Mouse (Mus musculus): Measurements from ENCODE around the gene D030056L22Rik. TPM values are rescaled to one million over a fixed set of nuclear protein-coding genes. Genes with fewer than 3 reads are reported as not detected.

Gene D030056L22Rik
- polyA plus RNA-seq (2011; ENCODE audit: insufficient read length, low read depth, missing spikeins) = 18.3 and 19.3 TPM in 2 replicates

- H3K27ac ChIP-seq (ENCODE audit: insufficient read depth, low read length) = peak within 1 kb of the TSS; percentile 92
- TF ChIP-seq CTCF (IDR thresholded peaks at IDR 0.05; ENCODE audit: borderline replicate concordance, insufficient read depth, low read length) (no peak), POLR2A (IDR thresholded peaks at IDR 0.05; ENCODE audit: low read depth, low read length) (peak; percentile 62)
- H3K4me3 ChIP-seq (ENCODE audit: insufficient read depth, low read length) = peak within 1 kb of the TSS; percentile 98
Measured at GRCm38 (mm10) chr19:18712866-18713300, at the start of gene D030056L22Rik. Gene D030056L22Rik (plus strand): TSS chr19:18713193.

GRCm38 (mm10) chr19:18663904-18664303 is 49.1 kb upstream of the D030056L22Rik start:
- Histone ChIP-seq H3K4me1 (ENCODE audit: control insufficient read depth, insufficient read depth, low read length) (no peaks in the 10 kb centered on the region), H3K27ac (ENCODE audit: insufficient read depth, low read length) (no peak overlapping the region), H3K4me3 (ENCODE audit: insufficient read depth, low read length) (no peak overlapping the region)
- TF ChIP-seq CTCF (IDR thresholded peaks at IDR 0.05; ENCODE audit: borderline replicate concordance, insufficient read depth, low read length) (no peak), POLR2A (IDR thresholded peaks at IDR 0.05; ENCODE audit: low read depth, low read length) (no peak)

More at GRCm38 (mm10) chr19:18712866-18713300, at the start of gene D030056L22Rik:
- H3K4me1 ChIP-seq (ENCODE audit: control insufficient read depth, insufficient read depth, low read length) = peaks cover 6% of the 10 kb centered on the region; the same call in 1 of the 2 replicates

GRCm38 (mm10) chr19:18666966-18667365 is 46.0 kb upstream of the D030056L22Rik start:
- Histone ChIP-seq H3K4me3 (ENCODE audit: insufficient read depth, low read length) (no peak overlapping the region), H3K27ac (ENCODE audit: insufficient read depth, low read length) (no peak overlapping the region), H3K4me1 (ENCODE audit: control insufficient read depth, insufficient read depth, low read length) (peaks cover 4% of the 10 kb centered on the region; the same call in 1 of the 2 replicates)
- TF ChIP-seq POLR2A (IDR thresholded peaks at IDR 0.05; ENCODE audit: low read depth, low read length) (no peak), CTCF (IDR thresholded peaks at IDR 0.05; ENCODE audit: borderline replicate concordance, insufficient read depth, low read length) (no peak)

GRCm38 (mm10) chr19:18669551-18669950 is 43.4 kb upstream of the D030056L22Rik start:
- Histone ChIP-seq H3K4me3 (ENCODE audit: insufficient read depth, low read length) (no peak overlapping the region), H3K27ac (ENCODE audit: insufficient read depth, low read length) (no peak overlapping the region), H3K4me1 (ENCODE audit: control insufficient read depth, insufficient read depth, low read length) (peaks cover 10% of the 10 kb centered on the region)
- TF ChIP-seq POLR2A (IDR thresholded peaks at IDR 0.05; ENCODE audit: low read depth, low read length) (no peak), CTCF (IDR thresholded peaks at IDR 0.05; ENCODE audit: borderline replicate concordance, insufficient read depth, low read length) (no peak)

GRCm38 (mm10) chr19:18670608-18671007 is 42.4 kb upstream of the D030056L22Rik start, which contains the start of gene Carnmt1:
Gene Carnmt1 (plus strand): TSS chr19:18670764.
- H3K4me1 ChIP-seq (ENCODE audit: control insufficient read depth, insufficient read depth, low read length) = peaks cover 13% of the 10 kb centered on the region
- peak within 1 kb of the TSS; percentile 99 for H3K4me3 ChIP-seq (ENCODE audit: insufficient read depth, low read length)
- TF ChIP-seq CTCF (IDR thresholded peaks at IDR 0.05; ENCODE audit: borderline replicate concordance, insufficient read depth, low read length) = no peak
- no peak; the same call in 1 of the 2 replicates for TF ChIP-seq POLR2A (IDR thresholded peaks at IDR 0.05; ENCODE audit: low read depth, low read length)
- peak within 1 kb of the TSS; percentile 91 for H3K27ac ChIP-seq (ENCODE audit: insufficient read depth, low read length)

GRCm38 (mm10) chr19:18671056-18671741 is 41.8 kb upstream of the D030056L22Rik start:
- TF ChIP-seq CTCF (IDR thresholded peaks at IDR 0.05; ENCODE audit: borderline replicate concordance, insufficient read depth, low read length) (no peak), POLR2A (IDR thresholded peaks at IDR 0.05; ENCODE audit: low read depth, low read length) (no peak)
- H3K4me1 ChIP-seq (ENCODE audit: control insufficient read depth, insufficient read depth, low read length) = peaks cover 13% of the 10 kb centered on the region
- H3K4me3 ChIP-seq (ENCODE audit: insufficient read depth, low read length) = peak overlapping the region; percentile 99
- peak overlapping the region; percentile 53 for H3K27ac ChIP-seq (ENCODE audit: insufficient read depth, low read length)

- TF ChIP-seq CTCF (IDR thresholded peaks at IDR 0.05; ENCODE audit: borderline replicate concordance, insufficient read depth, low read length) = no peak
- TF ChIP-seq POLR2A (IDR thresholded peaks at IDR 0.05; ENCODE audit: low read depth, low read length) = no peak
- Histone ChIP-seq H3K27ac (ENCODE audit: insufficient read depth, low read length) (no peak overlapping the region), H3K4me3 (ENCODE audit: insufficient read depth, low read length) (peak overlapping the region; percentile 99; the same call in 1 of the 2 replicates), H3K4me1 (ENCODE audit: control insufficient read depth, insufficient read depth, low read length) (peaks cover 13% of the 10 kb centered on the region)
Measured at GRCm38 (mm10) chr19:18672498-18672897, 40.5 kb upstream of the D030056L22Rik start.

GRCm38 (mm10) chr19:18673116-18673515 is 39.9 kb upstream of the D030056L22Rik start:
- TF ChIP-seq POLR2A (IDR thresholded peaks at IDR 0.05; ENCODE audit: low read depth, low read length) (no peak), CTCF (IDR thresholded peaks at IDR 0.05; ENCODE audit: borderline replicate concordance, insufficient read depth, low read length) (no peak)

GRCm38 (mm10) chr19:18682142-18682541 is 30.9 kb upstream of the D030056L22Rik start:
- Histone ChIP-seq H3K4me3 (ENCODE audit: insufficient read depth, low read length) (no peak overlapping the region), H3K4me1 (ENCODE audit: control insufficient read depth, insufficient read depth, low read length) (no peaks in the 10 kb centered on the region), H3K27ac (ENCODE audit: insufficient read depth, low read length) (no peak overlapping the region)
- TF ChIP-seq POLR2A (IDR thresholded peaks at IDR 0.05; ENCODE audit: low read depth, low read length) (no peak), CTCF (IDR thresholded peaks at IDR 0.05; ENCODE audit: borderline replicate concordance, insufficient read depth, low read length) (no peak)

More at GRCm38 (mm10) chr19:18673116-18673515, 39.9 kb upstream of the D030056L22Rik start:
- H3K27ac ChIP-seq (ENCODE audit: insufficient read depth, low read length) = no peak overlapping the region
- H3K4me3 ChIP-seq (ENCODE audit: insufficient read depth, low read length) = peak overlapping the region; percentile 99
- H3K4me1 ChIP-seq (ENCODE audit: control insufficient read depth, insufficient read depth, low read length) = peaks cover 13% of the 10 kb centered on the region

- Histone ChIP-seq H3K4me3 (ENCODE audit: insufficient read depth, low read length) (no peak overlapping the region), H3K4me1 (ENCODE audit: control insufficient read depth, insufficient read depth, low read length) (no peaks in the 10 kb centered on the region), H3K27ac (ENCODE audit: insufficient read depth, low read length) (no peak overlapping the region)
- TF ChIP-seq CTCF (IDR thresholded peaks at IDR 0.05; ENCODE audit: borderline replicate concordance, insufficient read depth, low read length) (peak; percentile 40; the same call in 1 of the 2 replicates), POLR2A (IDR thresholded peaks at IDR 0.05; ENCODE audit: low read depth, low read length) (no peak)
Measured at GRCm38 (mm10) chr19:18687556-18687955, 25.4 kb upstream of the D030056L22Rik start.
